Mouse (Mus musculus) CH12.LX (cell line): ENCODE results near the gene Parp2. TPM values are rescaled to one million over a fixed set of nuclear protein-coding genes. Genes with fewer than 3 reads are reported as not detected.
"Not testable (repeated sequence)": the region's sequence is repeated elsewhere in the genome, so short reads cannot be mapped to it uniquely, and the experiment has no call there.

Experiments
- DNase-seq: peaks from one replicate; pipeline ENCODE4 v3.0.0-alpha.2; 2013; ENCODE audit errors: extremely low read depth
- H3K27ac ChIP-seq: 2 replicates; pipeline ENCODE4 v1.5.1; 2012; ENCODE audit warnings: low read depth, mild to moderate bottlenecking, control low read depth, moderate library complexity; ENCODE audit not compliant: insufficient read depth
- H3K27me3 ChIP-seq: replicated peaks from 2 replicates; pipeline ENCODE3; 2012; ENCODE audit warnings: inconsistent platforms
- H3K36me3 ChIP-seq, 2 experiments: replicated peaks in 1 of 2; 2 replicates each; pipeline versions ENCODE3 to v1.6.1; 2012; ENCODE audit warnings: inconsistent platforms in 1 of 2, low read length in 1 of 2, mild to moderate bottlenecking in 1 of 2, mixed read lengths in 1 of 2, moderate library complexity in 1 of 2; ENCODE audit not compliant: control insufficient read depth in 1 of 2, insufficient read depth in 1 of 2
- H3K4me1 ChIP-seq, 2 experiments: 2 replicates each; pipeline ENCODE4 v1.6.1; 2012; ENCODE audit warnings: inconsistent platforms in 1 of 2, moderate library complexity in 1 of 2; ENCODE audit not compliant: insufficient read depth in 2 of 2, control insufficient read depth in 1 of 2
- H3K4me2 ChIP-seq: 2 replicates; pipeline ENCODE4 v1.6.1; 2012; ENCODE audit warnings: low read depth, mild to moderate bottlenecking, control low read depth; ENCODE audit not compliant: poor library complexity, insufficient read depth, severe bottlenecking
- H3K4me3 ChIP-seq, 3 experiments: fragments of 150-350 bp in 1 of 3; sonication (generic) in 1 of 3; replicated peaks in 1 of 3; 2 replicates each; pipeline versions ENCODE3 to v1.5.1; 2011 to 2012; ENCODE audit warnings: low read depth in 2 of 3, low read length in 2 of 3, mild to moderate bottlenecking in 2 of 3, moderate library complexity in 2 of 3, control low read depth in 1 of 3, improper control_type of control experiment in 1 of 3, inconsistent platforms in 1 of 3, mixed read lengths in 1 of 3; ENCODE audit not compliant: poor library complexity in 1 of 3
- H3K79me2 ChIP-seq: replicated peaks from 2 replicates; pipeline ENCODE4 v1.6.1; 2012; ENCODE audit warnings: mild to moderate bottlenecking, moderate library complexity; ENCODE audit not compliant: control insufficient read depth, poor library complexity, insufficient read depth, severe bottlenecking; ENCODE audit errors: extremely low read depth
- H3K9ac ChIP-seq: 2 replicates; pipeline ENCODE4 v1.6.1; 2012; ENCODE audit warnings: low read depth, mild to moderate bottlenecking, control low read depth, moderate library complexity; ENCODE audit not compliant: insufficient read depth
- H3K9me3 ChIP-seq: replicated peaks from 2 replicates; pipeline ENCODE3; 2012; ENCODE audit warnings: low read length, inconsistent platforms, mixed read lengths
- BHLHE40 ChIP-seq: IDR thresholded peaks from 2 replicates; pipeline ENCODE4 v1.6.1; 2011; ENCODE audit warnings: mild to moderate bottlenecking, low read depth, low read length, improper control_type of control experiment
- CTCF ChIP-seq, 2 experiments: IDR thresholded peaks in 1 of 2; conservative IDR thresholded peaks in 1 of 2; 2 replicates each; pipeline ENCODE4 v1.5.1; 2011 to 2012; ENCODE audit warnings: low read depth in 2 of 2, low read length in 2 of 2, improper control_type of control experiment in 1 of 2, inconsistent platforms in 1 of 2, mild to moderate bottlenecking in 1 of 2, moderate library complexity in 1 of 2
- EP300 ChIP-seq: IDR thresholded peaks from 2 replicates; pipeline ENCODE4 v1.6.1; 2011; ENCODE audit warnings: low read length, improper control_type of control experiment
- ETS1 ChIP-seq: conservative IDR thresholded peaks from 2 replicates; pipeline ENCODE4 v1.6.1; 2012; ENCODE audit warnings: low read depth, mild to moderate bottlenecking, inconsistent platforms, low read length, improper control_type of control experiment, moderate library complexity
- HCFC1 ChIP-seq: IDR thresholded peaks from 2 replicates; pipeline ENCODE4 v1.6.1; 2012; ENCODE audit warnings: low read depth, mild to moderate bottlenecking, inconsistent platforms, low read length, improper control_type of control experiment
- JUN ChIP-seq: IDR thresholded peaks from 2 replicates; pipeline ENCODE4 v1.6.1; 2011; ENCODE audit warnings: low read depth, mild to moderate bottlenecking, low read length, improper control_type of control experiment, moderate library complexity; ENCODE audit not compliant: insufficient read depth
- KAT2A ChIP-seq: IDR thresholded peaks from 2 replicates; pipeline ENCODE4 v1.6.1; 2012; ENCODE audit warnings: low read length, improper control_type of control experiment, inconsistent platforms; ENCODE audit not compliant: insufficient replicate concordance
- MAX ChIP-seq: IDR thresholded peaks from 2 replicates; pipeline ENCODE4 v1.6.1; 2011; ENCODE audit warnings: low read length, improper control_type of control experiment
- MEF2A ChIP-seq: IDR thresholded peaks from 2 replicates; pipeline ENCODE4 v1.6.1; 2014; ENCODE audit warnings: low read depth, mild to moderate bottlenecking, inconsistent platforms, low read length, improper control_type of control experiment, borderline replicate concordance
- MXI1 ChIP-seq: IDR thresholded peaks from 2 replicates; pipeline ENCODE4 v1.6.1; 2011; ENCODE audit warnings: mild to moderate bottlenecking, low read depth, low read length, improper control_type of control experiment
- MYC ChIP-seq: IDR thresholded peaks from 2 replicates; pipeline ENCODE4 v1.6.1; 2011; ENCODE audit warnings: low read depth, mild to moderate bottlenecking, improper control_type of control experiment, low read length
- NELFE ChIP-seq: IDR thresholded peaks from 2 replicates; pipeline ENCODE4 v1.6.1; 2011; ENCODE audit warnings: low read depth, low read length, improper control_type of control experiment
- NRF1 ChIP-seq: IDR thresholded peaks from 2 replicates; pipeline ENCODE4 v1.6.1; 2014; ENCODE audit warnings: low read depth, mild to moderate bottlenecking, inconsistent platforms, low read length, improper control_type of control experiment, moderate library complexity
- POLR2A ChIP-seq: IDR thresholded peaks from 2 replicates; pipeline ENCODE4 v1.6.1; 2011; ENCODE audit warnings: low read depth, mild to moderate bottlenecking, improper control_type of control experiment, low read length
- POLR2AphosphoS2 ChIP-seq: IDR thresholded peaks from 2 replicates; pipeline ENCODE4 v1.6.1; 2011; ENCODE audit warnings: low read depth, low read length, improper control_type of control experiment
- RAD21 ChIP-seq: IDR thresholded peaks from 2 replicates; pipeline ENCODE4 v1.6.1; 2011; ENCODE audit warnings: low read depth, mild to moderate bottlenecking, low read length, improper control_type of control experiment, moderate library complexity
- SIN3A ChIP-seq: IDR thresholded peaks from 2 replicates; pipeline ENCODE4 v1.6.1; 2012; ENCODE audit warnings: low read length, improper control_type of control experiment, inconsistent platforms
- SMC3 ChIP-seq: IDR thresholded peaks from 2 replicates; pipeline ENCODE4 v1.6.1; 2011; ENCODE audit warnings: low read depth, low read length, improper control_type of control experiment
- TBP ChIP-seq: conservative IDR thresholded peaks from 2 replicates; pipeline ENCODE4 v1.6.1; 2011; ENCODE audit warnings: low read depth, low read length, improper control_type of control experiment
- UBTF ChIP-seq: IDR thresholded peaks from 2 replicates; pipeline ENCODE4 v1.6.1; 2012; ENCODE audit warnings: low read depth, mild to moderate bottlenecking, inconsistent platforms, low read length, improper control_type of control experiment, moderate library complexity
- ZMIZ1 ChIP-seq: IDR thresholded peaks from 2 replicates; pipeline ENCODE4 v1.6.1; 2012; ENCODE audit warnings: low read depth, mild to moderate bottlenecking, inconsistent platforms, low read length, improper control_type of control experiment
- ZNF384 ChIP-seq: IDR thresholded peaks from 2 replicates; pipeline ENCODE4 v1.6.1; 2012; ENCODE audit warnings: low read depth, low read length, improper control_type of control experiment, inconsistent platforms
- dilution Hi-C: fragments of 300-500 bp; cut with MboI; formaldehyde crosslinking; loops from 2 replicates; pipeline ENCODE4 v1.14.3; 2020; ENCODE audit warnings: low sequenced_read_pairs; ENCODE audit not compliant: extremely low pct_unique_long_range_greater_than_20kb, extremely low pct_ligation_motif_present
- in situ Hi-C: fragments of 300-500 bp; cut with MboI; formaldehyde crosslinking; loops from 3 replicates; pipeline ENCODE4 v1.14.3; 2019; ENCODE audit warnings: low sequenced_read_pairs, low pct_ligation_motif_present, low pct_unique_long_range_greater_than_20kb, mixed read lengths
- polyA plus RNA-seq: library from polyadenylated mRNA; unstranded; fragments of >175 nt; gene quantifications from 2 replicates; pipeline ENCODE4 v1.2.1, GENCODE M21; 2012; ENCODE audit warnings: low read depth; ENCODE audit not compliant: insufficient read length
- total RNA-seq, 2 experiments: library from RNA; depleted of rRNA; stranded (reverse); fragments of 300-350 nt in 1 of 2; fragments of >200 nt in 1 of 2; gene quantifications; 2 replicates each; pipeline ENCODE4 v1.2.3; 2012 to 2014

Gene Parp2
- total and polyA plus RNA-seq, 3 experiments: 64.6 to 95.9 (median 90.9) TPM

GRCm38 (mm10) chr14:50806469-50806868 lies 1.2 kb upstream of the Parp2 start:
- dilution Hi-C loops: not testable (repeated sequence)
- TF ChIP-seq ZNF384: peak; percentile 67

GRCm38 (mm10) chr14:50813060-50813459 lies 5.4 kb downstream of the Parp2 start:
- dilution Hi-C loops (no loop called here), in situ Hi-C loops (loop anchor here (25.0 kb wide), 1 partner anchor 449 kb away; the partner anchor contains the start of gene Rnase2a)
- peaks cover 57 to 76% of the 10 kb centered on the region in 2 experiments for H3K36me3 ChIP-seq

More at GRCm38 (mm10) chr14:50806469-50806868, 1.2 kb upstream of the Parp2 start:
- in situ Hi-C loops: loop anchor here (5.0 to 25.0 kb wide), 3 partner anchors 126 to 456 kb away; partner anchors contain the start of genes Pip4p1, Pnp and Rnase2a
- H3K27me3 ChIP-seq, H3K4me3 ChIP-seq, DNase-seq, H3K27ac ChIP-seq, H3K9me3 ChIP-seq, H3K9ac ChIP-seq, H3K79me2 ChIP-seq, H3K4me2 ChIP-seq: not testable (repeated sequence)
- peaks cover 15 to 17% of the 10 kb centered on the region in 2 experiments for H3K36me3 ChIP-seq
- H3K4me1 ChIP-seq: peaks cover 0 to 11% of the 10 kb centered on the region in 2 experiments; a peak in 1 of 4 replicates

GRCm38 (mm10) chr14:50823240-50823639 lies 15.6 kb downstream of the Parp2 start:
- TF ChIP-seq RAD21 (peak; percentile 9), ZMIZ1 (no peak), SMC3 (0 out of 2 replicates have a peak, but pooled peaks have one; percentile 5), CTCF (conservative IDR thresholded peaks at IDR 0.05 in 1 of 2, IDR thresholded peaks at IDR 0.05 in 1 of 2; ENCODE audit: low read depth in 2 of 2, low read length in 2 of 2) (peak in 1 of 2 experiments; percentile 34; a peak in 2 of 4 replicates), SIN3A (no peak)
- DNase-seq: peak; percentile 21
- dilution Hi-C loops (no loop called here), in situ Hi-C loops (loop anchor here (25.0 kb wide), 1 partner anchor 439 kb away; the partner anchor contains the start of gene Rnase2a)
- Histone ChIP-seq H3K27ac (no peak overlapping the region), H3K4me3 (no peak overlapping the region), H3K79me2 (no peaks in the 10 kb centered on the region), H3K27me3 (no peaks in the 10 kb centered on the region), H3K9ac (no peak overlapping the region), H3K36me3 (peaks cover 40 to 76% of the 10 kb centered on the region in 2 experiments), H3K4me2 (no peak overlapping the region), H3K4me1 (peaks cover 7 to 25% of the 10 kb centered on the region in 2 experiments), H3K9me3 (no peaks in the 10 kb centered on the region)

More at GRCm38 (mm10) chr14:50813060-50813459, 5.4 kb downstream of the Parp2 start:
- H3K9ac ChIP-seq: no peak overlapping the region
- no peaks in the 10 kb centered on the region for H3K9me3 ChIP-seq
- H3K4me2 ChIP-seq: no peak overlapping the region
- DNase-seq: no peak
- H3K79me2 ChIP-seq: peaks cover 1% of the 10 kb centered on the region; the same call in 1 of the 2 replicates
- peaks cover 0 to 7% of the 10 kb centered on the region in 2 experiments; a peak in 1 of 4 replicates for H3K4me1 ChIP-seq
- H3K27me3 ChIP-seq: no peaks in the 10 kb centered on the region
- TF ChIP-seq TBP: no peak
- no peak for TF ChIP-seq POLR2A
- TF ChIP-seq HCFC1: no peak
- no peak for TF ChIP-seq JUN
- no peak for TF ChIP-seq MXI1
- no peak for TF ChIP-seq MAX
- TF ChIP-seq KAT2A: no peak
- TF ChIP-seq SIN3A: no peak
- TF ChIP-seq MYC: no peak
- TF ChIP-seq POLR2AphosphoS2: no peak
- TF ChIP-seq ETS1: no peak
- no peak for TF ChIP-seq NRF1
- TF ChIP-seq UBTF: no peak
- no peak for TF ChIP-seq NELFE
- no peak for TF ChIP-seq BHLHE40
- no peak for TF ChIP-seq MEF2A
- no peak for TF ChIP-seq RAD21
- no peak for TF ChIP-seq EP300
- TF ChIP-seq CTCF (conservative IDR thresholded peaks at IDR 0.05 in 1 of 2, IDR thresholded peaks at IDR 0.05 in 1 of 2; ENCODE audit: low read depth in 2 of 2, low read length in 2 of 2): no peak
- no peak overlapping the region for H3K4me3 ChIP-seq
- no peak overlapping the region for H3K27ac ChIP-seq
